Mouse (Mus musculus) erythroblast, embryonic 14.5 days (primary cell): ENCODE results near the gene Siva1.

ENCODE experiments used
- GATA1 ChIP-seq: IDR thresholded peaks from 2 replicates; pipeline ENCODE4 v1.6.1; 2012; ENCODE audit warnings: low read length, inconsistent platforms, mixed read lengths
- TAL1 ChIP-seq: IDR thresholded peaks from 3 replicates; pipeline ENCODE4 v1.6.1; 2012; ENCODE audit warnings: low read length, inconsistent platforms, mixed read lengths

- no peak for TF ChIP-seq GATA1
- no peak for TF ChIP-seq TAL1
Observed at GRCm38 (mm10) chr12:112678555-112679026, 34.1 kb downstream of the Siva1 start, which contains the start of gene Zbtb42.
